Mouse (Mus musculus) spleen, postnatal 4 days (tissue): Measurements from ENCODE around the gene Capn11.
"Not testable (repeated sequence)": the region's sequence is repeated elsewhere in the genome, so short reads cannot be mapped to it uniquely, and the experiment has no call there.

Experiments
- DNase-seq, 2 experiments: peaks; one replicate each; pipeline ENCODE4 v3.0.0; 2022; ENCODE audit warnings: low spot score in 2 of 2

The Capn11 gene

DNA sequence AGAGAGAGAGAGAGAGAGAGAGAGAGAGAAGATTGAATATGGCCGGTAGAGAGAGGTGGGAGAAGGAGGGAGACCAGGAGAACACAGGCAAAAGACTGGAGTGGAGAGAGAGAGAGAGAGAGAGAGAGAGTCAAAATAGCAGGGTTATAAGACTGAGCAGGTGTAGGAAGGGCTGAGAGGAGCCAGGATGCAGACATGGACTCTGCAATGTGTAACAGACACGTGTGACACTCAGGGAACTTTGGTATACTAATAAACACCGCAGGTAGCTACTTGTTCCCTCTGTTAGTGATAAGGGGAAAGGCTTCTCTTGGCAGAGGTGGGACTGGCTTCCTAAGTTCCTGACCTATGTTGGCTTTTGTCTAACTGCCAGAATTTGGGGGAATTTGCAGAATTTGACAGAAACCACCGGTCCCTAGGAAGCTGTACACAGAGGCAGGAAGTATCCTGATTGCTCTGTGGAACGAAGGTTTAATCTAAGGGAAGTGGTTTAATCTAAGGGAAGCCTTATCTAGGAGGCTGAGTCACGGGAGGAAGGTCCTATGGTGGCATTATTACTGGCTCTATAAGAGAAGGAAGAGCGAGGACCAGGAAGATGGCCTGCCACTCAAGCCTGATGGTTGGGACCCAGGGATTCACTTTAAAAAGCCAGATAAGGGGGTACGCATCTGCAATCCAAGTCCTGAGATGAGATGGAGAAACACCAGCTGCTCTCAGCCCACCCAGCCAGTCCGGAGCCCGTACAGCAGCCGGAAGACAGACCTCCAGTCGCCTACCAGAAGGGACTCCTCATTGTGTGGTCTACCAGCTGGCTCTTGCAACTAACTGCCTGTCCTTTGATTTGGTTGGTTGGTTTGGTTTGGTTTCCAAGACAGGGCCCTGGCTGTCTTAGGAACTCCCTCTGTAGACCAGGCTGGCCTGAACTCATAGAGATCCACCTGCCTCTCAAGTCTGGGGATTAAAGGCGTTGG, 30.0 kb downstream of the Capn11 start:
- DNase-seq: no peak

- DNase-seq: no peak
Measured at GRCm38 (mm10) chr17:45628160-45628559, 31.0 kb downstream of the Capn11 start.

DNA sequence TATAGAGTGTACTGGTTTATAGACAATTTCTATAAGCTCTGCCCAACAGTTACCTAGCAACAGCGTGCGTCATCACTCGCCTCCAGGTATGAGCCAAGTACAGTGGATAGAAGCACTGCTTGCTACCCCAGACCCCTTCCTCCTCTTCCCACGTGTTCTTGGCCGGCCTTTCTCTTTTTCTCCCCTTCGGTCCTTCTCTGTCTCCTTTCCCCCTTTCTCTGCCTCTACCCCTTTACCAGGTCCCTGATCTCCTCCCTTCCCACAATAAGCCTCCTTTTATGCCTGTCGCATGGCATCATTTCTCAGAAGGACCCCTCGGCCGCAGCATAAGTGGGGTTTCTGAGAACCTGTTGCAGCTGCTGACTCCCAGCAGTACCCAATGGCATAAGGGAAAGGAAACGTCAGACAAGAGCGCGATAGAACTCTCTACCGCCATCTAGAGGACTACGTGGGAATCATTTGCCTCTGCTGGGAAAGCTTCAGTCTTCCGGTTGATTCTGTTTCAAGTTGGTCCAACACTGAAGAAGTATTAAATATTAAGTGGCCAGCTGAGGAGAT, 32.5 kb downstream of the Capn11 start:
- DNase-seq: peak; percentile 61 to 83

GRCm38 (mm10) chr17:45623425-45623824, 35.7 kb downstream of the Capn11 start:
- DNase-seq: not testable (repeated sequence)

DNA sequence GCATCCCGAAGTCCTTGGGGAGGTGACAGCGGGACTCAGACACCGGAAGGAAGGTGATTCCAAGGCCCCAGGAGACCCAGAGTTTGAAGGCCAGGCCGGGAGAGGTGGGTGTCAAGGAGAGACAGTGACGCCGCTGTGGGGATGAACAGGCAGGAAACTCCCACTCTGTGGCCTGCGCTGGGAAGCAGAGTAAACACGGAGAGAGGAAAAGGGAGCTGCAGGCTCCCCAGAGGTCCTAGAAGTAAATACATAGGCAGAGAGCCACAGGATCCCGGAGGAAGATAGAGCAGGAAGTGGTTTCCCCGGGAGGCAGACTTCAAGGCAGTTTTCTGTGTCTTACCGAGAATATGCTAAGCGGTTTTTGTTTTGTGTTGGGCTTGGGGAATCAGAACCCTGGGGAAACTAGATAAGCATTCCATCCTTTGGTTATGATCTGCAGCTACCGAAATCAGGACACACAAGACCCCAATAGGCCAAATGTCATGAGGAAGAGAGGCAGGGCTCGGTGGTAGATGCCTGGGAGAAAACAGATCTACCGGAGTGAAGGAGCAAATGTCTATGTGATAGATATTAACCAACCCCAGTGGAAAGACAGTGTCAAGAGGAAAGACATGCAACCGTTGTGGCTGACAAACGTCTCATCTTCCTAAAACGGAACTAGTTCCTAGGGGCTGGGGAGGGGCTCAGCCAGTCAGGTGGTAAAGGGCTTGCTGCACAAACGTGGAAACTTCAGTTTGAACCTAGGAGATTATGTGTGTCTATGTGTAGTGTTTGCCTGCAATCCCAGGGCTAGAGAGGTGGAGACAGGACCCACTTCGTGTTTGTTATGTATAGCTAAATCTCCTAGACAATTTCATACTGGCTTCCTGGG, 39.5 kb downstream of the Capn11 start:
- DNase-seq: peak in 1 of 2 experiments; percentile 67

- no peak for DNase-seq
Measured at GRCm38 (mm10) chr17:45618941-45619385, 40.2 kb downstream of the Capn11 start.

GRCm38 (mm10) chr17:45617655-45618054, 41.5 kb downstream of the Capn11 start:
- DNase-seq: no peak

GRCm38 (mm10) chr17:45616679-45617078, 42.4 kb downstream of the Capn11 start:
- DNase-seq: no peak

DNA sequence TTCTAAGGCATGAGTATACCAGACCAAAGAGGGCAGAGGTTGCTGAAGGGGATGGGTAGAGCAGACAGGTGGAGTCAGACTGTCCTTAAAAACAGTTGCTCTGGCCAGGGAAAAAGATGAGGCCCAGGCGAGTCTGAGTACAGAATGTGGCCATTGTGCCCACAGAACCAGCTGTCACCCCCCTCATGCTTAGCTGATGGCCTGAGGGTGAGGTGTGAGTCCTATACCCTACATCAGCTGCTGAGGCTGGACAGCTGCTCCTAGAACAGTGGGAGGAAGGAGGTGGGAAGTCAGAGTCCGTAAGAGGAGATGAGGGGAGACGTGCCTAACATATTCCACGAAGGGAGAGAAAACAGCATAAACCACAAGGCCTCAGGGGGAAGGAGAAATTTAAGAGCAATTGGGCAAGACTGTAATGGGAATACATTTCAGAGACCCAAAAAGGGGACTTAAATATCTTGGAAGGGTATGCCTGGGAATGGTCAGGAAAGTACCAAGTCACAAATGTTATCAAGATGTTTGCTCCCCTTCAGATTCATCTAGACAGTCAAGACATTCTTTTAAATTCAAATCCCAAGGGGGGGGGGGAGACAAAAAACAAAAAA, 43.0 kb downstream of the Capn11 start:
- no peak for DNase-seq

GRCm38 (mm10) chr17:45612921-45613320, 46.2 kb downstream of the Capn11 start:
- no peak for DNase-seq

DNA sequence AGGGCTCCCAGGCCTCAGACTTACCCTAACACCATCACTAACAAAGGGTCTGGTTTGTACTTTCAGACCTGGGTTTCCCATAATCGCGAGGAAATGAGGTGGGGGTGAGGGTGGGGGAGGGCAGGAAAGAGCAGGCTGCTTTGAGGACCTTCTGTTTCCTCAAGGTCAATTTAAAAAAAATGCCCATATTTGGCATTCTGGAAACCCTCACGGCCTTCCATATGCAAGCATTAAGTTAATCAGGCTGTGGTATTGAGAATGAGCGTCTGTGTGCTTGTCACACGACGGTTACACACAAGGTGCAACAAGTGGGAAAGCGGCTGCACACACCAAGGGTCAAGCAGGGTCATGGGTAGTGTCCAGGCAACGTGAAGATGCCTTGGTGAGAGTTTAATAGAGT, 47.1 kb downstream of the Capn11 start:
- DNase-seq: no peak

DNA sequence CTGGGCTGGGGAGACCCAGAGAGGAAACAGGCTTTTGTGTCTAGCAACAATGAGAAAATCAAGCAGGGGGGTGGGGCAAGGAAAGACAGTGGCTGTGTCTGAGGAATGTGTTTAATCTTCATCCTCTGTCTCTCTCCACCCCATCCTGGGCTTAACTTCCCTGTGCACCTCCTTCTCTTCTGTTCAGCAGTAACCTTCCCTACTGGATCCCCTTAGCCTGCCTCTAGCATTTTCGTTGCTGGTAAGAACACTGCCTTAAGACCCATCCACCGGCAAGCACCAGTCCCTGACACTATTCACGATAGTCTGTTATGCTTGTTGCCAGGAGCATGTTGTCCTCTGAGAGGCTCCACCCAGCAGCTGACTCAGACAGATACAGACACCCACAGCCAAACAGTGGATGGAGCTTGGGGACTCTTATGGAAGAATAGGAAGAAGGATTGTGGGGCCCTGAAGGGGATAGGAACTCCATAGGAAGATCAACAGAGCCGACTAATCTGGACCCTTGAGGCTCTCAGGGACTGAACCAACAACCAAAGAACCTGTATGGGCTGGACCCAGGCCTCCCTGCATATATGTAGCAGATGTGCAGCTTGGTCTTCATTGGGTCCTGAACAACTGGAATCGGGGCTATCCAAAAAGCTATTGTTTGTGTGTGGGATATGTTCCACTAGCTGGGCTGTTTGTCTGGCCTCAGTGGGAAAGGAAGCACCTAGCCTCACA, 48.8 kb downstream of the Capn11 start:
- DNase-seq: peak in 1 of 2 experiments; percentile 12

- no peak for DNase-seq
Measured at GRCm38 (mm10) chr17:45608396-45608795, 50.7 kb downstream of the Capn11 start.

GRCm38 (mm10) chr17:45606992-45607879, 51.9 kb downstream of the Capn11 start:
- no peak for DNase-seq

DNA sequence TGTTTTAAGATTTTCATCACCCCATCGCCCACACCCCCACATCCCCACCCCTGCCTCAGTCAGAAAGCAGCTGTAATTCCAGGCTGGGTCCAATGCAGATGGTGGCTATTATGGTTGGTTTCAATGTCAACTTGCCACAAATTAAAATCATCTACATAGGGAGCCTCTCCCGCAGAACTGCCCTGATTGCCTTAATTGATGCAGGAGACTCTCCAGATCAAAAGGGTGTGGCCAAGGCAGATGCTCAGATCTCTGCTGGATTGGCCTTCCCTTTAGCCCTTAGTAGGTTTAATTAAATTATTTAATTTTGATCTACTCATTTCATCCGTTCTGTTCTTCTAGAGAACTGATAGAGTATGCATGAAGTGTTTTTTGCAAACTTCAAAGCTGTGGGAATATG, 56.1 kb downstream of the Capn11 start:
- DNase-seq: no peak

DNA sequence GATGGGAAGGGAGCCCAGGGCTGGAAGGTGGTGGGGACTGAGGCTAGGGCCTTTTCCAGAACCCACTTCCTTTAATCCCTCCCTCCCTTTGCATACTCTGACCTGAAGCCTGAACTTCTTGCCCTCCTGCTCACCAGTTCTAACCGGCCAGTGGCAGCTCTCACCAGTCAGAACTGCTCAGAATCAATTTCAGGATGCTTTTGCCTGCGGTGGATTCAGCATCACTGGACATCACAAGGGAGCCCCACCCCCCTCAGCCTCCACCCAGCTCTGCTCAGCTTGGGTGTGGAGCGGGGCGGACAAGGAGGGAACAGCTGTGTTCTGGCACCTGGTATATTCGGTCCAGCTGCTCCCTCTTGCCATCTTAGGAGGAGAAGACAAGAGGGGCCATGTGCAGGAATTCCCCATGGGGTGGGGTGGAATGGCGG, 57.2 kb downstream of the Capn11 start, which contains the start of gene Mymx:
TSS of gene Mymx (minus strand) at position 226 of the 428 bp plus-strand sequence.
- no peak for DNase-seq

- DNase-seq: peak; percentile 13 to 61
Measured at GRCm38 (mm10) chr17:45601325-45601724, 57.8 kb downstream of the Capn11 start.

DNA sequence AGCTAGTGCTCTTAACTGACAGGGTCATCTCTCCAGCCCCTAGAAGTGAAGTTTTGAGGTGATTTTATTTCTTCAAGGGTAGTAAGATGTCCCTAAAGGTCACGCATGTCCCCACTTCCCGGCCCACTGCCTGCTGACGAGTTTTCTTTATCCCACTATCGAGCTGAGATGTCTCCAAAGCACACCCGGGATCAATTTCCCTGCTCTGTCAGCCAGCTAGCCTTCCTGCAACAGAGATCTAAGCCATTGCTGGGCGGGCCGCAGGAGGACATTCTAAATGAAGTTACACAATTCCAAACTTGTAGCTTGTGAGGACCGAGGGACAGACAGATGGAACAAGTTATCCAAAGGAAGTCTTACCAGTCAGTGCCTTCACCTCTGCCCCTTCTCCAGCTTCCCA, 58.9 kb downstream of the Capn11 start:
- no peak for DNase-seq

DNA sequence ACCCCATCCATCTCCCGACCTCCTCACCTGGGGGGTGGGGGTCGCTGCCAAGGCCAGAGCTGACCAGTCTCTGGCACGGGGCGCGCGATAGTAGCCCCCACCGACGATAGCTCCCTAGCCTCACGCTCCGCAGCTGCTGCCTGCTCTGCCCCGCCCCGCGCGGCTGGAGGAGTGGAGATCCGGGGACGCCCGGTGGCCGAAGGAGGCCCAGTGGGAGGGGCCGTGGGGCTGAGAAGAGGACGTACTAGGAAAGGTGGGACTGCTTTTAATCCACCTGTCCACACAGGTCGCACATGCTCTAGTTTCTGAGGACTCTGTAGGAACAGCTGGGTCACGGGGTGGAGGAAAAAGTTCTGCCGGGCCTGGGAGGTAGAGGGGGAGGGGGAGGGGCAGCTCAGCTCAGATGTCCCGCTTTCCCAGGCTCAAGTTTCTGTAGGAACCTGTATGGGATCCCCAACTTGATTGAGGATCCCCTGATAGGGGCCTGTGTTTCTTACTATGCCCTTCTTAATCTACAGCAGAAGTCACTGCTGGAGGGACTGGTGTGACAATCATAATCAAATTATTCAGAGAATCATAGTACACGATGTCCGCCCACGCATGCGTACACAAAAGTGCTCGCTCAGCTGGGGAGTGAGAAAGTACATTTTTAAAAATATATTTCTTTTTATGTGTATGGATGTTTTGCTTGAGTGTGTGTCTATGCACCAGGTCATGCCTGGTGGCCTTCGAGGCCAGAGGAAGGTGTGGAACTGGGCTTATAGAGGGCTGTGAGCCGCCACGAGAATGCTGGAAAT, 59.5 kb downstream of the Capn11 start, which contains the start of gene Slc29a1:
TSS of gene Slc29a1 (minus strand) at position 161 of the 797 bp plus-strand sequence.
- DNase-seq: peak in 1 of 2 experiments; percentile 76
